Mouse (Mus musculus) adipocyte (in vitro differentiated cells): Measurements from ENCODE around the gene Gm28308.

Experiments
- DNase-seq: peaks from one replicate; pipeline ENCODE4 v3.0.0-alpha.2; 2016; ENCODE audit warnings: low spot score

The Gm28308 gene

GRCm38 (mm10) chr6:52183311-52184080 lies 29.6 kb downstream of the Gm28308 start:
- DNase-seq = no peak

- DNase-seq = no peak
These were observed 30.3 kb downstream of the Gm28308 start for GRCm38 (mm10) chr6:52182793-52183192.

GRCm38 (mm10) chr6:52182030-52182429 lies 31.1 kb downstream of the Gm28308 start:
- no peak for DNase-seq

- DNase-seq = no peak
These were observed 32.4 kb downstream of the Gm28308 start for GRCm38 (mm10) chr6:52180726-52181125.

- no peak for DNase-seq
These were observed 32.9 kb downstream of the Gm28308 start for GRCm38 (mm10) chr6:52180213-52180710.

- no peak for DNase-seq
These were observed 33.4 kb downstream of the Gm28308 start for GRCm38 (mm10) chr6:52179690-52180089.

GRCm38 (mm10) chr6:52178918-52179665 lies 34.0 kb downstream of the Gm28308 start:
- no peak for DNase-seq

- no peak for DNase-seq
These were observed 35.3 kb downstream of the Gm28308 start for GRCm38 (mm10) chr6:52177806-52178205.

GRCm38 (mm10) chr6:52177061-52177735 lies 35.9 kb downstream of the Gm28308 start, which contains the start of gene 5730596B20Rik:
Gene 5730596B20Rik, plus strand, starts transcription at chr6:52177498.
- DNase-seq = no peak

GRCm38 (mm10) chr6:52176391-52176790 lies 36.7 kb downstream of the Gm28308 start:
- DNase-seq = no peak

- DNase-seq = no peak
These were observed 37.3 kb downstream of the Gm28308 start for GRCm38 (mm10) chr6:52175864-52176263.

- DNase-seq = no peak
These were observed 38.0 kb downstream of the Gm28308 start for GRCm38 (mm10) chr6:52174968-52175751.

GRCm38 (mm10) chr6:52173648-52174047 lies 39.5 kb downstream of the Gm28308 start:
- no peak for DNase-seq

GRCm38 (mm10) chr6:52172501-52172900 lies 40.6 kb downstream of the Gm28308 start:
- DNase-seq = peak; percentile 88

GRCm38 (mm10) chr6:52171938-52172337 lies 41.2 kb downstream of the Gm28308 start:
- DNase-seq = no peak

GRCm38 (mm10) chr6:52171331-52171730 lies 41.8 kb downstream of the Gm28308 start:
- DNase-seq = peak; percentile 65

GRCm38 (mm10) chr6:52170898-52171223 lies 42.3 kb downstream of the Gm28308 start:
- DNase-seq = no peak

- DNase-seq = no peak
These were observed 42.8 kb downstream of the Gm28308 start for GRCm38 (mm10) chr6:52170166-52170897.

- no peak for DNase-seq
These were observed 43.5 kb downstream of the Gm28308 start for GRCm38 (mm10) chr6:52169499-52170165.
